Mouse (Mus musculus) midbrain, embryonic 11.5 days (tissue): ENCODE measurements around the gene Gsdme. TPM values are rescaled to one million over a fixed set of nuclear protein-coding genes. Genes with fewer than 3 reads are reported as not detected.
A peak's percentile ranks its signal among the peaks of the same experiment; 100 is the strongest.

Source experiments
- ATAC-seq: fragments of 200-750 bp; cut with Nextera tagmentation; 2 replicates; pipeline ENCODE4 v1.8.0; 2017; ENCODE audit warnings: moderate TSS enrichment, moderate library complexity; ENCODE audit not compliant: low FRiP score
- DNase-seq: peaks from one replicate; pipeline ENCODE4 v3.0.0; 2015; ENCODE audit warnings: low spot score; ENCODE audit errors: missing footprints
- H3K27ac ChIP-seq: fragments of 300-500 bp; sonication (generic); 2 replicates; pipeline ENCODE4 v1.5.1; 2014; ENCODE audit warnings: low read depth, low read length
- H3K27me3 ChIP-seq: fragments of 300-500 bp; sonication (generic); 2 replicates; pipeline ENCODE4 v1.6.1; 2014; ENCODE audit warnings: mild to moderate bottlenecking, low read length, moderate library complexity, mixed read lengths; ENCODE audit not compliant: control insufficient read depth, insufficient read depth
- H3K36me3 ChIP-seq: fragments of 300-500 bp; sonication (generic); 2 replicates; pipeline ENCODE4 v1.6.1; 2014; ENCODE audit warnings: mild to moderate bottlenecking, low read length, moderate library complexity, mixed read lengths; ENCODE audit not compliant: control insufficient read depth, insufficient read depth
- H3K4me1 ChIP-seq: fragments of 300-500 bp; sonication (generic); 2 replicates; pipeline ENCODE4 v1.6.1; 2014; ENCODE audit warnings: low read length; ENCODE audit not compliant: control insufficient read depth, insufficient read depth
- H3K4me2 ChIP-seq: fragments of 300-500 bp; sonication (generic); 2 replicates; pipeline ENCODE4 v1.6.1; 2014; ENCODE audit warnings: mild to moderate bottlenecking, moderate library complexity
- H3K4me3 ChIP-seq: fragments of 300-500 bp; sonication (generic); 2 replicates; pipeline ENCODE4 v1.5.1; 2014; ENCODE audit warnings: low read depth, low read length
- H3K9ac ChIP-seq: fragments of 300-500 bp; sonication (generic); 2 replicates; pipeline ENCODE4 v1.6.1; 2014; ENCODE audit warnings: low read length
- H3K9me3 ChIP-seq: fragments of 300-500 bp; sonication (generic); 2 replicates; pipeline ENCODE4 v1.6.1; 2016; ENCODE audit warnings: low read length; ENCODE audit not compliant: control insufficient read depth
- WGBS: fragments of 180-500 bp; shearing (Covaris S2); extraction: QIAGEN DNeasy Blood & Tissue Kit; methylation state at CpG from one replicate; pipeline ENCODE4 v1.1.7; 2014; 5-methylcytosine and 5-hydroxymethylcytosine counted together
- polyA plus RNA-seq: library from polyadenylated mRNA; unstranded; fragments of >200 nt; fragmentation: Nextera tagmentation; extraction: Ambion mirVana; gene quantifications from 2 replicates; pipeline ENCODE4 v1.2.1, GENCODE M21; 2014

Gsdme gene
- polyA plus RNA-seq, 1 experiment from 2014 or later = 52.9 TPM

- no peak for ATAC-seq
- 87% methylated on average over 4 of the region's 4 CpGs for WGBS
These were observed 47.7 kb downstream of the Gsdme start for GRCm38 (mm10) chr6:50215986-50216385.

GRCm38 (mm10) chr6:50215373-50215745, 48.3 kb downstream of the Gsdme start:
- no peak for DNase-seq
- H3K27ac ChIP-seq = no peak overlapping the region
- H3K4me2 ChIP-seq = no peak overlapping the region
- H3K4me1 ChIP-seq = no peaks in the 10 kb centered on the region
- no peaks in the 10 kb centered on the region for H3K36me3 ChIP-seq
- H3K4me3 ChIP-seq = no peak overlapping the region
- no peaks in the 10 kb centered on the region for H3K27me3 ChIP-seq
- ATAC-seq = no peak
- 92% methylated on average over 2 of the region's 2 CpGs for WGBS
- H3K9ac ChIP-seq = no peak overlapping the region
- H3K9me3 ChIP-seq = no peaks in the 10 kb centered on the region

More at GRCm38 (mm10) chr6:50215986-50216385, 47.7 kb downstream of the Gsdme start:
- Histone ChIP-seq H3K4me1 (no peaks in the 10 kb centered on the region), H3K4me2 (no peak overlapping the region), H3K4me3 (no peak overlapping the region), H3K27me3 (no peaks in the 10 kb centered on the region), H3K27ac (no peak overlapping the region), H3K9me3 (no peaks in the 10 kb centered on the region), H3K36me3 (no peaks in the 10 kb centered on the region), H3K9ac (no peak overlapping the region)
- no peak for DNase-seq

GRCm38 (mm10) chr6:50214711-50215372, 48.8 kb downstream of the Gsdme start:
- no peaks in the 10 kb centered on the region for H3K27me3 ChIP-seq
- no peak overlapping the region for H3K4me2 ChIP-seq
- H3K27ac ChIP-seq = no peak overlapping the region
- no peak overlapping the region for H3K9ac ChIP-seq
- no peaks in the 10 kb centered on the region for H3K36me3 ChIP-seq
- WGBS = 76% methylated on average over 2 of the region's 2 CpGs
- H3K9me3 ChIP-seq = no peaks in the 10 kb centered on the region
- ATAC-seq (no peak), DNase-seq (no peak)
- H3K4me1 ChIP-seq = no peaks in the 10 kb centered on the region
- H3K4me3 ChIP-seq = no peak overlapping the region

- WGBS = 91% methylated on average over 4 of the region's 4 CpGs
- no peak overlapping the region for H3K4me3 ChIP-seq
- no peaks in the 10 kb centered on the region for H3K4me1 ChIP-seq
- H3K27ac ChIP-seq = no peak overlapping the region
- ATAC-seq (no peak), DNase-seq (no peak)
- no peak overlapping the region for H3K9ac ChIP-seq
- H3K9me3 ChIP-seq = no peaks in the 10 kb centered on the region
- H3K27me3 ChIP-seq = no peaks in the 10 kb centered on the region
- H3K36me3 ChIP-seq = no peaks in the 10 kb centered on the region
- H3K4me2 ChIP-seq = no peak overlapping the region
These were observed 58.6 kb downstream of the Gsdme start for GRCm38 (mm10) chr6:50205093-50205492.

GRCm38 (mm10) chr6:50204356-50204755, 59.3 kb downstream of the Gsdme start:
- ATAC-seq = no peak
- Histone ChIP-seq H3K27ac (no peak overlapping the region), H3K4me2 (no peak overlapping the region), H3K9me3 (no peaks in the 10 kb centered on the region), H3K9ac (no peak overlapping the region), H3K27me3 (no peaks in the 10 kb centered on the region), H3K36me3 (no peaks in the 10 kb centered on the region), H3K4me3 (no peak overlapping the region), H3K4me1 (no peaks in the 10 kb centered on the region)
- WGBS = 91% methylated on average over 4 of the region's 4 CpGs
- no peak for DNase-seq

DNA sequence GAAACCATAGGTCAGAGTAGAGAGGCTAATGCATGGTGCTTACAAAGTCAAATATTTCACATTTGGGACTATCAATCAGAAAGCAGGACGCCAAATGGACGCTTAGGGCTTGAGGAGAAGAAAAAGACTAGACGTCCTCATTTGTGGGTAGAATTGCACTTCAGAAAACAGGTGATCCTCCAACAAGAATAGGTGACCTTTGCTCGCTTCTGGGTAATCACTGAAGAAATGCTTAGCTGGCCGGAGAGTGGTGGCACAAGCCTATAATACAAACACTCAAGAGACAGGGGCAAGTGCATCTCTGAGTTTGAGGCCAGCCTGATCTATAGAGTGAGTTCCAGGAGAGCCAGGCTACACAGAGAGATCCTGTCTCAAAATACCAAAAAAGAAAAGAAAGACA, 69.8 kb downstream of the Gsdme start:
- 93% methylated on average over 5 of the region's 5 CpGs for WGBS
- Histone ChIP-seq H3K27ac (no peak overlapping the region), H3K9ac (no peak overlapping the region), H3K4me1 (no peaks in the 10 kb centered on the region), H3K4me2 (no peak overlapping the region), H3K9me3 (no peaks in the 10 kb centered on the region), H3K27me3 (no peaks in the 10 kb centered on the region), H3K4me3 (no peak overlapping the region), H3K36me3 (peaks cover 3% of the 10 kb centered on the region; the same call in 1 of the 2 replicates)
- DNase-seq = peak; percentile 23
- ATAC-seq = no peak

DNA sequence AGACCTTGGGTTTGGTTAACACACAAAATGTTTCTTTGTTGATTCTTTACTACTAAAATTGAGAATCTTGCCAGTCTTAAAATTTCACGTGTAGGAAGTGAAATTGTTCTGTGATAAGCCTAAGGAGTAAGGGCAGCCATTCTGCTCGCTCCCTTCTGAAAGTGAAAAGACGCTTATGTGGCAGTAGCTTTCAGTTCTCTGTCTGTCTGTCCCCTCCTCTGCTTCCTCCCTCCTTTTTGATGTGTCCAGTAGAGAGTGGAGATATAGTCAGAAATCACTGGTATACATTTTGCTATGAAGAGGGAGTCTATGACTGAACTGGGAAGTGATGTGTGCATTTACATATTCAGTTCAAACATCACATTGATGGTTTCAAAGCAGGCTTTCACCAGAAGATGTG, 70.8 kb downstream of the Gsdme start:
- H3K27me3 ChIP-seq = no peaks in the 10 kb centered on the region
- DNase-seq (no peak), ATAC-seq (no peak)
- no peaks in the 10 kb centered on the region for H3K9me3 ChIP-seq
- H3K4me3 ChIP-seq = no peak overlapping the region
- H3K9ac ChIP-seq = no peak overlapping the region
- H3K36me3 ChIP-seq = peaks cover 3% of the 10 kb centered on the region; the same call in 1 of the 2 replicates
- H3K27ac ChIP-seq = no peak overlapping the region
- no peaks in the 10 kb centered on the region for H3K4me1 ChIP-seq
- no peak overlapping the region for H3K4me2 ChIP-seq
- WGBS = 91% methylated on average over 3 of the region's 3 CpGs

- 77% methylated on average over 1 of the region's 1 CpGs for WGBS
- ATAC-seq = no peak
- DNase-seq = no peak
These were observed 71.5 kb downstream of the Gsdme start for GRCm38 (mm10) chr6:50192169-50192568.

DNA sequence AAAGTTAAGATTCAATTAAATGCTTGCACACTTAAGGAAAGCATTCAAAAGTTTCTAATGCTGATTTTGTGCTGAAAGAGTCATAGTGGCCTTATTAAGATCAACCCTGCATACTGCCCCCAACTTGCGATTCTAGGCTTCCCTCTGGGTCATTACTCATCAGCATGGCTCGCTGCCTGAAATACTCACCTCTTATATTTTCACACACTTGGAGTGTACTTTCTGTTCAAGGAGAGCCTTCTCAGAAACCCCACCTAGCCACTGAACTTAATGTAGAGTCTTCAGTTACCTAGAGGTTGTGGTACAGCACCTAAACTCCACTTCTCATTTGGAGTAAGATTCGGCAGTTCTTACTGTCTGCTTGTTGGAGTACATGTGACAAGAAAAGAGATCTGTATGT, 72.1 kb downstream of the Gsdme start:
- ATAC-seq = no peak
- Histone ChIP-seq H3K4me2 (no peak overlapping the region), H3K9me3 (no peaks in the 10 kb centered on the region), H3K4me1 (no peaks in the 10 kb centered on the region), H3K36me3 (no peaks in the 10 kb centered on the region), H3K27me3 (no peaks in the 10 kb centered on the region), H3K4me3 (no peak overlapping the region), H3K27ac (no peak overlapping the region), H3K9ac (no peak overlapping the region)
- 93% methylated on average over 3 of the region's 3 CpGs for WGBS
- no peak for DNase-seq

More at GRCm38 (mm10) chr6:50192169-50192568, 71.5 kb downstream of the Gsdme start:
- Histone ChIP-seq H3K36me3 (no peaks in the 10 kb centered on the region), H3K27me3 (no peaks in the 10 kb centered on the region), H3K4me1 (no peaks in the 10 kb centered on the region), H3K9ac (no peak overlapping the region), H3K4me2 (no peak overlapping the region), H3K9me3 (no peaks in the 10 kb centered on the region), H3K4me3 (no peak overlapping the region), H3K27ac (no peak overlapping the region)
